Mouse (Mus musculus): ENCODE data around the gene Syn3. TPM values are rescaled to one million over a fixed set of nuclear protein-coding genes. Genes with fewer than 3 reads are reported as not detected.

Syn3 gene
- polyA plus RNA-seq, 1 experiment from 2014 or later = 8.5 TPM

GRCm38 (mm10) chr10:86336506-86336905 lies 162.2 kb downstream of the Syn3 start:
- no peak for ATAC-seq
- no peaks in the 10 kb centered on the region for H3K36me3 ChIP-seq (ENCODE audit: control insufficient read depth, insufficient read depth, low read length)
- no peaks in the 10 kb centered on the region; the same call in 1 of the 2 replicates for H3K4me1 ChIP-seq (ENCODE audit: control insufficient read depth, insufficient read depth, low read length)
- no peak overlapping the region for H3K4me3 ChIP-seq (ENCODE audit: low read depth, low read length)
- H3K27me3 ChIP-seq (replicated peaks; ENCODE audit: control insufficient read depth, insufficient read depth, low read length) = no peaks in the 10 kb centered on the region
- no peak overlapping the region for H3K9ac ChIP-seq (ENCODE audit: low read length)
- no peak overlapping the region for H3K4me2 ChIP-seq (ENCODE audit: low read length)
- no peaks in the 10 kb centered on the region for H3K9me3 ChIP-seq (replicated peaks; ENCODE audit: control insufficient read depth, low read length)
- DNase-seq (ENCODE audit: low spot score) = no peak
- no peak overlapping the region for H3K27ac ChIP-seq (ENCODE audit: low read depth, low read length)
- 53% methylated on average over 1 of the region's 1 CpGs for WGBS

GRCm38 (mm10) chr10:86334581-86334980 lies 164.1 kb downstream of the Syn3 start:
- H3K36me3 ChIP-seq (ENCODE audit: control insufficient read depth, insufficient read depth, low read length) = no peaks in the 10 kb centered on the region
- WGBS = 53% methylated on average over 8 of the region's 8 CpGs
- no peak for ATAC-seq
- no peak overlapping the region for H3K27ac ChIP-seq (ENCODE audit: low read depth, low read length)
- no peaks in the 10 kb centered on the region for H3K27me3 ChIP-seq (replicated peaks; ENCODE audit: control insufficient read depth, insufficient read depth, low read length)
- no peaks in the 10 kb centered on the region for H3K9me3 ChIP-seq (replicated peaks; ENCODE audit: control insufficient read depth, low read length)
- H3K4me3 ChIP-seq (ENCODE audit: low read depth, low read length) = no peak overlapping the region
- no peak for DNase-seq (ENCODE audit: low spot score)
- no peaks in the 10 kb centered on the region for H3K4me1 ChIP-seq (ENCODE audit: control insufficient read depth, insufficient read depth, low read length)
- H3K9ac ChIP-seq (ENCODE audit: low read length) = no peak overlapping the region
- H3K4me2 ChIP-seq (ENCODE audit: low read length) = no peak overlapping the region

GRCm38 (mm10) chr10:86332942-86333341 lies 165.8 kb downstream of the Syn3 start:
- no peak for ATAC-seq
- H3K9ac ChIP-seq (ENCODE audit: low read length) = no peak overlapping the region
- H3K27ac ChIP-seq (ENCODE audit: low read depth, low read length) = no peak overlapping the region
- 85% methylated on average over 3 of the region's 3 CpGs for WGBS
- no peak for DNase-seq (ENCODE audit: low spot score)
- no peaks in the 10 kb centered on the region for H3K27me3 ChIP-seq (replicated peaks; ENCODE audit: control insufficient read depth, insufficient read depth, low read length)
- H3K4me3 ChIP-seq (ENCODE audit: low read depth, low read length) = no peak overlapping the region
- H3K4me2 ChIP-seq (ENCODE audit: low read length) = no peak overlapping the region
- H3K36me3 ChIP-seq (ENCODE audit: control insufficient read depth, insufficient read depth, low read length) = no peaks in the 10 kb centered on the region
- H3K4me1 ChIP-seq (ENCODE audit: control insufficient read depth, insufficient read depth, low read length) = no peaks in the 10 kb centered on the region
- no peaks in the 10 kb centered on the region for H3K9me3 ChIP-seq (replicated peaks; ENCODE audit: control insufficient read depth, low read length)

- WGBS = 82% methylated on average over 7 of the region's 7 CpGs
- H3K4me1 ChIP-seq (ENCODE audit: control insufficient read depth, insufficient read depth, low read length) = no peaks in the 10 kb centered on the region
- no peak overlapping the region for H3K9ac ChIP-seq (ENCODE audit: low read length)
- ATAC-seq = no peak
- H3K4me2 ChIP-seq (ENCODE audit: low read length) = no peak overlapping the region
- no peak overlapping the region for H3K27ac ChIP-seq (ENCODE audit: low read depth, low read length)
- no peaks in the 10 kb centered on the region for H3K27me3 ChIP-seq (replicated peaks; ENCODE audit: control insufficient read depth, insufficient read depth, low read length)
- H3K9me3 ChIP-seq (replicated peaks; ENCODE audit: control insufficient read depth, low read length) = no peaks in the 10 kb centered on the region
- no peak overlapping the region for H3K4me3 ChIP-seq (ENCODE audit: low read depth, low read length)
- no peaks in the 10 kb centered on the region for H3K36me3 ChIP-seq (ENCODE audit: control insufficient read depth, insufficient read depth, low read length)
- no peak for DNase-seq (ENCODE audit: low spot score)
Measured at GRCm38 (mm10) chr10:86331681-86332281, 166.9 kb downstream of the Syn3 start.

GRCm38 (mm10) chr10:86330993-86331680 lies 167.6 kb downstream of the Syn3 start:
- 70% methylated on average over 5 of the region's 5 CpGs for WGBS
- Histone ChIP-seq H3K4me3 (ENCODE audit: low read depth, low read length) (no peak overlapping the region), H3K27ac (ENCODE audit: low read depth, low read length) (no peak overlapping the region), H3K27me3 (replicated peaks; ENCODE audit: control insufficient read depth, insufficient read depth, low read length) (no peaks in the 10 kb centered on the region), H3K9me3 (replicated peaks; ENCODE audit: control insufficient read depth, low read length) (no peaks in the 10 kb centered on the region), H3K36me3 (ENCODE audit: control insufficient read depth, insufficient read depth, low read length) (no peaks in the 10 kb centered on the region), H3K9ac (ENCODE audit: low read length) (no peak overlapping the region), H3K4me2 (ENCODE audit: low read length) (no peak overlapping the region), H3K4me1 (ENCODE audit: control insufficient read depth, insufficient read depth, low read length) (no peaks in the 10 kb centered on the region)
- no peak for ATAC-seq
- DNase-seq (ENCODE audit: low spot score) = no peak

- no peak for ATAC-seq
- Histone ChIP-seq H3K4me1 (ENCODE audit: control insufficient read depth, insufficient read depth, low read length) (no peaks in the 10 kb centered on the region), H3K27me3 (replicated peaks; ENCODE audit: control insufficient read depth, insufficient read depth, low read length) (no peaks in the 10 kb centered on the region), H3K9ac (ENCODE audit: low read length) (no peak overlapping the region), H3K9me3 (replicated peaks; ENCODE audit: control insufficient read depth, low read length) (no peaks in the 10 kb centered on the region), H3K27ac (ENCODE audit: low read depth, low read length) (no peak overlapping the region), H3K4me3 (ENCODE audit: low read depth, low read length) (no peak overlapping the region), H3K4me2 (ENCODE audit: low read length) (no peak overlapping the region), H3K36me3 (ENCODE audit: control insufficient read depth, insufficient read depth, low read length) (no peaks in the 10 kb centered on the region)
- DNase-seq (ENCODE audit: low spot score) = no peak
- WGBS = 95% methylated on average over 8 of the region's 8 CpGs
Measured at GRCm38 (mm10) chr10:86329241-86329882, 169.3 kb downstream of the Syn3 start.

GRCm38 (mm10) chr10:86328691-86329090 lies 170.0 kb downstream of the Syn3 start:
- H3K27me3 ChIP-seq (replicated peaks; ENCODE audit: control insufficient read depth, insufficient read depth, low read length) = no peaks in the 10 kb centered on the region
- no peaks in the 10 kb centered on the region for H3K9me3 ChIP-seq (replicated peaks; ENCODE audit: control insufficient read depth, low read length)
- WGBS = 89% methylated on average over 2 of the region's 2 CpGs
- H3K36me3 ChIP-seq (ENCODE audit: control insufficient read depth, insufficient read depth, low read length) = no peaks in the 10 kb centered on the region
- H3K4me3 ChIP-seq (ENCODE audit: low read depth, low read length) = no peak overlapping the region
- ATAC-seq (no peak), DNase-seq (ENCODE audit: low spot score) (no peak)
- no peak overlapping the region for H3K9ac ChIP-seq (ENCODE audit: low read length)
- H3K4me1 ChIP-seq (ENCODE audit: control insufficient read depth, insufficient read depth, low read length) = no peaks in the 10 kb centered on the region
- H3K27ac ChIP-seq (ENCODE audit: low read depth, low read length) = no peak overlapping the region
- no peak overlapping the region for H3K4me2 ChIP-seq (ENCODE audit: low read length)

- Histone ChIP-seq H3K27ac (ENCODE audit: low read depth, low read length) (no peak overlapping the region), H3K27me3 (replicated peaks; ENCODE audit: control insufficient read depth, insufficient read depth, low read length) (no peaks in the 10 kb centered on the region), H3K4me3 (ENCODE audit: low read depth, low read length) (no peak overlapping the region), H3K9ac (ENCODE audit: low read length) (no peak overlapping the region), H3K4me2 (ENCODE audit: low read length) (no peak overlapping the region), H3K4me1 (ENCODE audit: control insufficient read depth, insufficient read depth, low read length) (no peaks in the 10 kb centered on the region), H3K9me3 (replicated peaks; ENCODE audit: control insufficient read depth, low read length) (no peaks in the 10 kb centered on the region), H3K36me3 (ENCODE audit: control insufficient read depth, insufficient read depth, low read length) (no peaks in the 10 kb centered on the region)
- 94% methylated on average over 4 of the region's 4 CpGs for WGBS
- ATAC-seq (no peak), DNase-seq (ENCODE audit: low spot score) (no peak)
Measured at GRCm38 (mm10) chr10:86328143-86328542, 170.6 kb downstream of the Syn3 start.

GRCm38 (mm10) chr10:86325272-86325671 lies 173.4 kb downstream of the Syn3 start:
- H3K4me3 ChIP-seq (ENCODE audit: low read depth, low read length) = no peak overlapping the region
- DNase-seq (ENCODE audit: low spot score) (no peak), ATAC-seq (no peak)
- 40% methylated on average over 6 of the region's 6 CpGs for WGBS
- H3K9me3 ChIP-seq (replicated peaks; ENCODE audit: control insufficient read depth, low read length) = no peaks in the 10 kb centered on the region
- no peak overlapping the region for H3K9ac ChIP-seq (ENCODE audit: low read length)
- no peak overlapping the region for H3K4me2 ChIP-seq (ENCODE audit: low read length)
- H3K27me3 ChIP-seq (replicated peaks; ENCODE audit: control insufficient read depth, insufficient read depth, low read length) = no peaks in the 10 kb centered on the region
- H3K36me3 ChIP-seq (ENCODE audit: control insufficient read depth, insufficient read depth, low read length) = no peaks in the 10 kb centered on the region
- no peaks in the 10 kb centered on the region for H3K4me1 ChIP-seq (ENCODE audit: control insufficient read depth, insufficient read depth, low read length)
- H3K27ac ChIP-seq (ENCODE audit: low read depth, low read length) = no peak overlapping the region

Data from forebrain, embryonic 14.5 days (tissue).